Mouse (Mus musculus): ENCODE results near the gene Zfp428. TPM values are rescaled to one million over a fixed set of nuclear protein-coding genes. Genes with fewer than 3 reads are reported as not detected.

Gene Zfp428
- total RNA-seq, 2 experiments from 2014 or later, result 13.8 to 14.7 TPM

DNA sequence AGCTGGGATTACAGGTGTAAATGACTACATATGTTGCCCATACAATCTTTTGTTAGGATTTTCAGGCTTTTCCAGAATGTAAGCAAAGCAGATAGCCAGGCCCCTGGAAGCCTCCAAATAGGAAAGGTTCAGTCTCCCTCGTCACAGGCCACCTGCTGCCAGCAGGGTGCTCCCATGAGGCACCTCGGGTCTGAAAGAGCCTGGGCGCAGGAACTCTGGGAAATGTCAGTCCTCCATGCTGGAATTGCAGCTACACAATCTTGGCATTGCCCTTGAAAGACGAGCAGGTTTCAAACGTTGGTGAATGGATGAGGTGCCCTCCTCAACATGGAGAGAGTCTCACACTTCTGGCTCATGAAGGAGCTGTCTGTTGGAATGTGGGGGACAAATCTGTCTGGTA lies 31.3 kb downstream of the Zfp428 start:
- intact Hi-C loops (cut with DNase I), result no loop called here

DNA sequence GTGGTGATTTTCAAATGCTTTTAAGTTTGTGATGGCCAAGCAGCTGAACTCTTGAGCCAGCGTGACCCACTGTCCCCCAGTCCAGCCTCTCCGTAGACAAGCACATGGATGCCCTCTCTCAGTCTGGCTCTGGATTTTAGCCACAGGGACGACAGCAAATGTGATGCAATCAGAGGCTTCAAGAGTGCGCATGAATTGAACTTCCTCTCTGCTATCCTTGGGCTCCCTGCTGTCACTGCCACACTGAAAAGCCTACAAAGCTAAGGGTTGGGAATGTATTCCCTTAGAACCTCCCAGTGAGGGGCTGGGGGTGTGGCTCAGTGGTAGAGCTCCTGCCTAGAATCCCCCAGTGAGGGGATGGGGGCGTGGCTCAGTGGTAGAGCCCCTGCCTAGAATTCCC lies 31.9 kb downstream of the Zfp428 start:
- intact Hi-C loops (cut with DNase I), result no loop called here
- DNase-seq, result no peak

More for the DNA sequence above, 31.3 kb downstream of the Zfp428 start:
- peak in 1 of 2 experiments; percentile 45 for DNase-seq

DNA sequence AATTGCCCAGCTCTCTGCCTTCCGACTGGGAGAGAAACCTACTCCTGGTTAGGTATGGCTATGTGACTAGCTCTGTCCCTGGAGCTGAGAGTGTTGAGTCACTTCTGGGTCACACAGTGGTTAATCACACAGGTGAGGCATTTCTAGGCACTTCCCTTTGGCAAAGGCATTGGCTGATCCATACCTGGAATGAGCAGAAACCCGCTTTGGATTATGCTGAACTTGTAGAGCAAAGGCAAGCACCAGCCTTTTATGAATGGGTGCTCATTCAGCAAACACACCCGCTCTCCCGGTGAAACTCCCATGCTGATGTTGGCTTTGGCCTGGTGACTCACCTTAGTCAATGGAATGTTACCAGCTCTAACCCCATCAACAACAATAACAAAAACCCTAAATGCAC lies 32.9 kb downstream of the Zfp428 start:
- intact Hi-C loops (cut with DNase I), result no loop called here
- no peak for DNase-seq

DNA sequence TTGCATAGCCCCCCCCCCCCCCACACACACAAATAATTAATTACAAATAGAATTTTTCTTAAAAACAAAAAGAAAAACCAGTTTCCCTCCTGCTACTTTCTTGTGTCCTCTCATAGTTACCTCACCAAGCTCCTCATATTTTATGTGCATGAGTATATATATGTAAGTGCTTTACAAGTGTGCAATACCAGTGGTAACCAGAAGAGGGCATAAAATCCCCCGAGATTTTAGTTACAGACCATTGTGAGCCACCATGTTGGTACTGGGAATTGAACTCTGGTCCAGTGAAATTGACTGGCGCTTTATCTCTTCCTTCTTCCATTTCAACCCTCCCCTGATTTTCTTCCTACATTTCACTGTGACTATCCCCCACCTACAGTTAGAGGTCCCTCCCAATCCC lies 37.7 kb downstream of the Zfp428 start:
- intact Hi-C loops (cut with DNase I), result no loop called here
- no peak for DNase-seq

DNA sequence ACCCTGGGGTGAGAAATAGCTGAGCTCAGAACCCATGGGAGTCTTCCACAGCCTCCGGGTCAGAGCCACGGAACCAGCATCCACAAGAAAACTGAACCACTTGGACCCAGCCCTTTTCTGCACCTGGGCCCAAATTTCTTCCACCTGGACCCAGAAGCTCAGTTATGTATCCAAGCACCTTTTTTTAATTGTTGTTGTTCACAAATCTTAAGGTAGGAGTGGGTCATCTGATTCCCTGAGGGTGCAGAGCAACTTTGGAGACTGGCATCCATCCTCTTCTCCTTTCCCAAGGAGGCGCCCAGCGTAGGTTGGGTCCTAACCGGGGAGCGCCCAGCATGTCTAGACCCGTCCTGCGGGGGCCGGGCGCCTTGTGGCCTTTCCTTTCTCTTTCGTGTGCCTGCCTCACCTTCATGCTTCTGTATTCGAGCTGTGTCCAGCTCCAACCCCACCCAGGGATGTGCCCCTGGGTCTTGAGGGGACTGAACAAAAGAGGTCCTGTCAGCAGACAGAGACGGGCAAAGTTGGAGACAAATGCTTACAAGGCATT lies 39.3 kb downstream of the Zfp428 start, which contains the start of the genes Pinlyp and Xrcc1:
Pinlyp (minus strand) TSS at position 51 of the 547 bp plus-strand sequence.
Xrcc1 (plus strand) TSS at position 222 of the 547 bp plus-strand sequence.
- no peak for DNase-seq
- intact Hi-C loops (cut with DNase I), result loop anchor here (5.0 kb wide), 1 partner anchor 46 kb away; no protein-coding TSS in a partner anchor

DNA sequence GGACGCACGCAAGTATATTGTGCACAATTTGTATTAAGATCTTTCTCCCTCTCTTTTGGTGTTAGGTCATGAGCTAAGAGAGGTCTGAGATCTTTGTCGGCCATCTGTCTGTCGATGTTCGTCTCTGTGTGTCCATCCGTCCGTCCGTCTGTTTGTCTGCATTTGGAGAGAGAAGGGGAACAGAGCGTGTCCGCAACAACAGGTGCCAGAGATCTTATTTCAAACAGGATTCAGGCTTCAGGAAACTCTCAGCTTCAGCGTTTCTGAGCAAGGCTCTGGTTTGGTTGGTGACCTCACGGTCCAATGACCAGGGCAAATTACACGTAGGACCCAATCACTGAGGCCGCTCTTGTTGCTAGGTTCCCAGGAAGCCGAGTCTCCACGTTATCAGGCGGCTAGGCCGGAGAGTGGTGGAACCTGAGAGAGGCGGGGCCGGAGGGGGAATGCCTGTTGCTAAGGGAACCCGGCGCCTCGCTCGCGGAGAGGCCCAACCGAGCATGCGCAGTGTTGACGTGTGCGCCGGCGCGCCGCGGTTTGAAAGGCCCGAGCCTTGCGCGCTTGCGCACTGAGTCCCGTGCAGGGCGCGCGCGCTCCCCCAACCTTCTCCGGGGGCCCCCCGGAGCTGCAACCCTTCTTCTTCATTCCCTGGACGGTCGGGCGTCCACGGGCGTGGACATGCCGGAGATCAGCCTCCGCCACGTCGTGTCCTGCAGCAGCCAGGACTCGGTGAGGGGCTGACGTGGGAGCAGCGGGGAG lies 40.0 kb downstream of the Zfp428 start:
- peak; percentile 99 for DNase-seq
- intact Hi-C loops (cut with DNase I), result loop anchor here (1.0 to 5.0 kb wide), 2 partner anchors 17 to 45 kb away; partner anchors contain the start of gene Irgq

DNA sequence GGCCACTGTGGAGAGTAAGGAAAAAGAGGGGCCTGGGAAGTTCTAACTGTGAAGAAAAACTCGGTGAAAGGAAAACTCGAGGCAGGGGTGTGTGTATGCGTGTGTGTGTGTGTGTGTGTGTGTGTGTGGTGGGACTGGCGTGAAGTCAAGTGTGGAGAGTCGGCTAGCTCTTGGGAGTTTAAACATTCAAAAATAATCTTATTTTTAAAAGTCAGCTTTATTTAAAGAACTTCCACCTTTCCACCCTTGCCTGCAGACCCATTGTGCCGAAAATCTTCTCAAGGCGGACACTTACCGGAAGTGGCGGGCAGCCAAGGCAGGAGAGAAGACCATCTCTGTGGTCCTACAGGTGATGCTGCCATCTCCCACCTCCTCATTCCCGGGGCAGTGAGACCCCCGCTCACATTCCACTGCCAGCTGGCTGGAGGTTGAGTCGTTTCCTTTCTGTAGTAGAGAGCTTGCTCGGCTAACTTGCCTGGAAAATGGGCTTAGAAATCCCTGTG lies 40.8 kb downstream of the Zfp428 start:
- intact Hi-C loops (cut with DNase I), result loop anchor here (1.0 to 5.0 kb wide), 2 partner anchors 17 to 45 kb away; partner anchors contain the start of gene Irgq
- no peak for DNase-seq

DNA sequence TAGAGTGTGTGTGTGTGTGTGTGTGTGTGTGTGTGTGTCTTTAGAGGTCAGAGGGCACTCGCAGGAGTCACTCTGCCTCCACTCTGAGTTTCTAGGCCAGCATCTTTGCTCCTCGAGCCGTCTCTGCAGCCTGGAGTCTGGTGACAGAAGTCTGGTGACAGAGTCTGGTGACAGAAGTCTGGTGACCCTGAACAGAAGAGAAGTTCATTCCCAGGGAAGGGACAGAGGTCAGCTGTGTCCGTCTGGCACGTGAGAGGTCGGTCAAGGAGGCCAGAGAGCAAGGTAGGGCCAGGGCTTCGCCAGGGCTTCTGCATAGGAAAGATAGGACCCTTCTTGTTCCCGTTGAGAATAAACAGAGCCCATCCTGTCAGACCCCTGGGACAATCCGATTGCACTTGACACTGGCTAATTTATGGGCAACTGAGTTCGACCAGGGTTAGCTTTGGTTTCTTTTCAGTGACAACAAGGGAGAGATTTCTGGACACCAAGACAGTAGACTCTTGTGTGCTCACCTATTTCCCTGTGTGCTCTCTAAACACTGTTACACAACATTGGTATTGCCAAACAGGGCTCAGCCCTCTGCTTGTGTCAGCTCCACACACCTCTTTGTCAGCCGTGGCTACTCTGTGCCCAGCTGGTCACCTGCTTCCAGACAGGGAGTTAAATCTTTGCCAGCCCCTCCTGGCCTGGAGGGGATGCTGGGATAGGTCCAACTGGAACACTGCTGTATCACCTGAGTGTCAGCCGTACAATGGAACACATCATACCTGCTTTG lies 45.4 kb downstream of the Zfp428 start:
- intact Hi-C loops (cut with DNase I), result no loop called here
- no peak for DNase-seq

DNA sequence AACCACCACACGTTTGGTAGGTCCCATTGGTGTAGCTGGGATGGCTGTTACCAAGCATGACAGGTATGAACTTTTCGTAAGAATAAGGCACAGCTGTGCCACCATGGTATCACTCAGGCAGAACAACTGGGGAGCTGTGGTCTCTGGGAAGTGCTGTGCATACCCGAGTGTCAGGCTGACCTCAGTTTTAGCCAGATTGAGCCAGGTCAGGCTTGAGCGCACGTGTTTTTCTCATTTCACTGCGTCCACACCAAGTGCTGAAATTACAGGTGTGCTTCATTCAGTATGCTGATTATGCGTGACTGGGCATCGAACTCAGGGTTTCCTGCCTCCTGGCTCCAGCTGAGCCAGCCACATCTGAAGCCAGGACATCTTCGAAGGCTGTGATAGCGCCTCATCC lies 49.0 kb downstream of the Zfp428 start:
- DNase-seq, result no peak
- intact Hi-C loops (cut with DNase I), result no loop called here

DNA sequence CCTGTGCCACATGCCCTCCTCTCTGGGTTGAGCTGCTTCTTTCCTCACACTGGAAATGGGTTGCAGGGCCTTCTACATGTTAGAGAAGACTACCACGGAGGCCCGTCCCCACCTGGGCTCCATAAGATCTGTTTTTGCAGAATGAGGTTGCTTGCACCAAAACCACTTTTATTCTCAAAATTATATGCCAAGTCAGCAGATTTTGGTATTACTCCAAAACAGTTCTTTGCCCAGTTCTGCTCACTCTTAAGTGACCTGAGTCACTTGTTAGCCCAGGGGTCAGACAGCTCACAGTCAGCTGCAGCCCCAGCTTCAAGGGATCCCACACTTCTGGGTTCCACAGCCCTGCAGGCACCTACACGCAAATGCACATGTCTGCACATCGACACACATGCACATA lies 54.6 kb downstream of the Zfp428 start:
- no peak for DNase-seq
- intact Hi-C loops (cut with DNase I), result no loop called here

DNA sequence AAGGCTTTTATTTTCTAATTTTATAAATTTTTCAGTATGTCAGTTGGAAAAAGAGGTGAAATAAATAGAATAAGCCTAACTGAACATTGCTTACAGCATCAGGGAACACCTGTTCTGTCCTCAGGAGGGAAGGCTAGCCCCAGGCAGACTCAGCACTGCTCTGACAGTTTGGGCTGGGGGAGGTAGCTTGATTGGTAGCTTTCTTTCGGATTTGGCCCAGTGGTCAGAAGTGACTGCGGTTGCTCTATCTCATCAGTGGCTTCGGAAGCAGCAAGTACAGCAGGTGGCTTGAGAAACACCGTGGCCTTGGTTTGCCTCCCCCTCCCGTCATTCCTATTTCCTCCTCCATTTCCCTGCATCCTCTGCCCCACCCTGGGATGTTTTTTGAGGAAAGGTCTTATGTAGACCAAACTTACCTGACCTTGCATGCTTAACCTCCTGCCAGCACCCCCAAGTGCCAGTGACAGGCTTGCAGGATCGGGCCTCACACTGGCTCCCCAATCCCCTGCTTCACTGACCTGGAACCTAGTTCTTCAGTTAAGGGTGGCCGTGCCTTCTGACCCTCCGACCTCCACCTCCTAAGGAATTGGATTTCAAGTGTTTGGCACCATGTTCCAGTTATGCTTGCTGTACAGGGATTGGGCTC lies 56.5 kb downstream of the Zfp428 start:
- intact Hi-C loops (cut with DNase I), result no loop called here
- DNase-seq, result no peak

DNA sequence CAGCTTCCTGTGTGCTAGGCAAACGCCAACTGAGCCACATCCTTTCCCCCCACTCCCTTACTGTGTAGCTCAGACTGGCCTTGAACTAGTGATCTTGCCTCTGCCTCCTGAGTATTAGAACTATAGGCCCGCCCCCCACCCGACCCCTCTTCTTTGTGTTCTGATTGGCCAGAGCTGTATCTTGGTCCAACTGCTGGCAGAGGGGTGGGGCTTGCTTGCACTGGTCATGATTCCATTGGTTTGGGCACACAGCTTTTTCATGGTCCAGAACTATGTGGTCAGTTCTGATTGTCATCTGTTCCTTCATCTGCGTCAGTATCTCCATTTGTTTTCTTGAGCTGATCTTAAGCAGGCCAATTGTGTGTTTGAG lies 57.0 kb downstream of the Zfp428 start:
- intact Hi-C loops (cut with DNase I), result loop anchor here (2.0 kb wide), 1 partner anchor 91 kb away; no protein-coding TSS in a partner anchor
- no peak for DNase-seq

DNA sequence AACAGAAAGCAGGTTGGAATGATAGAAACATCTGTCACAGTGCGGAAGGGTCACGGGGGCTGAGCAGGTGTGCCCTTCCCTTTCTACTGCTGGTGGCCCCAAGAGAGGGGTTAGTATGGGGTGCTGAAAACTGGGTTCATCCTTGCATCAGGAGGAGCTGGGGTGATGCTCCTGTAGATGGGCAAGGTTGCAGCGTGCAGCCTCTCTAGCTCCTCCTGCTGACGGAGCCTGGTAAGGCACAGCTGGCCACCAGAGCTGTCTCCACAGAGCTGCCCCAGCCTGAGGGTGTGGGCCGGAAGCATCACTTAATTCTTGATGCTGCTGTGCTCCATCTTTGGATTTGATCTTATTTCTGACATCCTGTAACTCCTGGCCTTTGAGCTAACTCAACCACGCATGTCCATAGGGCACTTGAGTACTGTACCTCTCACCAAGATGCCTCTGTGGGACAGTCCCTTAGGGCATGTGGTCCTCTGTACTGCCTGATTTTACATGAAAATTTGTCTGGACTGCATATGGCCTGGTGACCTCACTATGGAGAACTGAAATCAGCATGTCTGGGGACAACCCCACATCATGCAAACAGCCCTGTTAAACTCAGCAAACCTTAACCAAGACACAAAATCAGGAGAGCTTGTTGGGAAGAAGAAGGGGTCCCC lies 57.9 kb downstream of the Zfp428 start:
- intact Hi-C loops (cut with DNase I), result loop anchor here (2.0 kb wide), 1 partner anchor 92 kb away; no protein-coding TSS in a partner anchor
- DNase-seq, result peak; percentile 70 to 87

Other genes with a start within 250 kb of the Zfp428 start
- 1 to 10 TPM; 3.1 to 4.9 TPM for gene Zfp93, start 236.6 kb upstream of the Zfp428 start, total RNA-seq (2021)
- 1 to 10 TPM; 3.3 to 4.0 TPM for gene Zfp61, start 205.8 kb upstream of the Zfp428 start, total RNA-seq (2021)
- gene Zfp94, start 190.3 kb upstream of the Zfp428 start, total RNA-seq (2021), result 1 to 10 TPM; 1.7 to 2.1 TPM
- not detected for gene Tescl, start 173.1 kb upstream of the Zfp428 start, total RNA-seq (2021)
- not detected for gene Lypd5, start 157.8 kb upstream of the Zfp428 start, total RNA-seq (2021)
- 1 to 10 TPM; 1.0 to 3.3 TPM for gene Kcnn4, start 136.7 kb upstream of the Zfp428 start, total RNA-seq (2021)
- gene Smg9, start 107.4 kb upstream of the Zfp428 start, total RNA-seq (2021), result 10 to 100 TPM in 1 of 2 experiments, 1 to 10 TPM in 1; 9.4 to 10.2 TPM
- gene Irgc1, start 54.7 kb upstream of the Zfp428 start, total RNA-seq (2021), result not detected
- 1 to 10 TPM; 3.5 to 4.0 TPM for gene Plaur, start 44.5 kb upstream of the Zfp428 start, total RNA-seq (2021)
- 10 to 100 TPM; 14.3 to 14.7 TPM for gene Cadm4, start 25.0 kb upstream of the Zfp428 start, total RNA-seq (2021)
- gene AC161166.1, start 5.4 kb downstream of the Zfp428 start, total RNA-seq (2021), result not detected
- 10 to 100 TPM; 18.2 to 19.5 TPM for gene Irgq, start 23.7 kb downstream of the Zfp428 start, total RNA-seq (2021)
- gene Pinlyp, start 39.1 kb downstream of the Zfp428 start, total RNA-seq (2021), result not detected
- gene Xrcc1, start 39.3 kb downstream of the Zfp428 start, total RNA-seq (2021), result 10 to 100 TPM; 23.8 to 26.3 TPM
- 10 to 100 TPM; 29.8 to 30.1 TPM for gene Ethe1, start 80.5 kb downstream of the Zfp428 start, total RNA-seq (2021)
- gene Zfp575, start 80.6 kb downstream of the Zfp428 start, total RNA-seq (2021), result under 1 TPM; 0.12 TPM
- under 1 TPM; 0.51 to 0.55 TPM for gene Phldb3, start 103.8 kb downstream of the Zfp428 start, total RNA-seq (2021)
- not detected for gene Lypd3, start 129.5 kb downstream of the Zfp428 start, total RNA-seq (2021)
- not detected for gene Tex101, start 169.7 kb downstream of the Zfp428 start, total RNA-seq (2021)
- gene BC049730, start 202.2 kb downstream of the Zfp428 start, total RNA-seq (2021), result not detected
- not detected for gene Gm4763, start 219.9 kb downstream of the Zfp428 start, total RNA-seq (2021)